Mouse (Mus musculus) bone marrow, adult 2 months (tissue): Measurements from ENCODE around the gene H2al1g. TPM values are rescaled to one million over a fixed set of nuclear protein-coding genes. Genes with fewer than 3 reads are reported as not detected.
"Not testable (repeated sequence)": the region's sequence is repeated elsewhere in the genome, so short reads cannot be mapped to it uniquely, and the experiment has no call there.

ENCODE experiments used
- H3K27ac ChIP-seq: fragments of 200-500 bp; 2 replicates; pipeline ENCODE4 v1.5.1; 2012; ENCODE audit warnings: low read depth, mild to moderate bottlenecking, control low read depth, inconsistent platforms, low read length; ENCODE audit not compliant: control insufficient read depth, poor library complexity, insufficient read depth
- H3K4me1 ChIP-seq: fragments of 200-500 bp; 2 replicates; pipeline ENCODE4 v1.6.1; 2011; ENCODE audit warnings: low read length; ENCODE audit not compliant: control insufficient read depth, insufficient read depth
- H3K4me3 ChIP-seq: fragments of 200-500 bp; replicated peaks from 2 replicates; pipeline ENCODE3; 2011; ENCODE audit warnings: mild to moderate bottlenecking, low read depth, low read length, control low read depth; ENCODE audit not compliant: control insufficient read depth
- CTCF ChIP-seq: fragments of 200-500 bp; IDR thresholded peaks from 2 replicates; pipeline ENCODE4 v1.5.1; 2011; ENCODE audit warnings: low read length, control low read depth; ENCODE audit not compliant: control insufficient read depth, insufficient read depth
- POLR2A ChIP-seq: fragments of 200-500 bp; IDR thresholded peaks from 2 replicates; pipeline ENCODE4 v1.6.1; 2011; ENCODE audit warnings: low read depth, mild to moderate bottlenecking, control low read depth, low read length, borderline replicate concordance; ENCODE audit not compliant: control insufficient read depth
- WGBS: fragments of 180-500 bp; shearing (Covaris S2); methylation state at CpG from one replicate; pipeline ENCODE4 v1.1.7; 2018; 5-methylcytosine and 5-hydroxymethylcytosine counted together
- polyA plus RNA-seq: library from polyadenylated mRNA; stranded (reverse); fragments of >200 nt; gene quantifications from 2 replicates; pipeline ENCODE4 v1.2.4, GENCODE M21; 2011; ENCODE audit warnings: low replicate concordance; ENCODE audit not compliant: missing spikeins, insufficient read depth, insufficient read length

Gene H2al1g
- polyA plus RNA-seq, 1 experiment, result not detected

- no CpG with 5 or more reads among the region's 6 CpGs for WGBS
- H3K4me3 ChIP-seq, H3K4me1 ChIP-seq, H3K27ac ChIP-seq: not testable (repeated sequence)
These were observed 3.2 kb upstream of the H2al1g start, which contains the start of gene H2al1f for GRCm38 (mm10) chrX:11314858-11315257. TSS of gene H2al1f (plus strand) at chrX:11315158.

GRCm38 (mm10) chrX:11321192-11321591 is 3.1 kb downstream of the H2al1g start, which contains the start of gene H2al1h:
TSS of gene H2al1h (plus strand) at chrX:11321492.
- H3K4me1 ChIP-seq, H3K4me3 ChIP-seq, H3K27ac ChIP-seq: not testable (repeated sequence)
- WGBS, result no CpG with 5 or more reads among the region's 6 CpGs

GRCm38 (mm10) chrX:11324359-11324758 is 6.3 kb downstream of the H2al1g start, which contains the start of gene H2al1i:
TSS of gene H2al1i (plus strand) at chrX:11324659.
- not testable (repeated sequence) for H3K4me3 ChIP-seq, H3K27ac ChIP-seq, H3K4me1 ChIP-seq
- no CpG with 5 or more reads among the region's 5 CpGs for WGBS

GRCm38 (mm10) chrX:11327522-11327921 is 9.5 kb downstream of the H2al1g start, which contains the start of gene H2al1j:
TSS of gene H2al1j (plus strand) at chrX:11327822.
- H3K4me1 ChIP-seq, H3K27ac ChIP-seq, H3K4me3 ChIP-seq: not testable (repeated sequence)
- 84% methylated on average over 2 of the region's 2 CpGs for WGBS

GRCm38 (mm10) chrX:11345762-11346161 is 27.7 kb downstream of the H2al1g start:
- Histone ChIP-seq H3K27ac (no peak overlapping the region), H3K4me1 (no peaks in the 10 kb centered on the region), H3K4me3 (no peak overlapping the region)
- TF ChIP-seq POLR2A, result no peak
- TF ChIP-seq CTCF, result no peak
- WGBS, result 73% methylated on average over 9 of the region's 9 CpGs

- no peak for TF ChIP-seq CTCF
- TF ChIP-seq POLR2A, result no peak
- WGBS, result 82% methylated on average over 3 of the region's 3 CpGs
- no peaks in the 10 kb centered on the region for H3K4me1 ChIP-seq
- H3K27ac ChIP-seq, result no peak overlapping the region
- no peak overlapping the region for H3K4me3 ChIP-seq
These were observed 28.7 kb downstream of the H2al1g start for GRCm38 (mm10) chrX:11346756-11347155.

- Histone ChIP-seq H3K27ac (no peak overlapping the region), H3K4me1 (peaks cover 1% of the 10 kb centered on the region; the same call in 1 of the 2 replicates), H3K4me3 (no peak overlapping the region)
- TF ChIP-seq POLR2A (no peak), CTCF (no peak)
- WGBS, result 22% methylated on average over 6 of the region's 6 CpGs
These were observed 42.8 kb downstream of the H2al1g start for GRCm38 (mm10) chrX:11360823-11361222.

- WGBS, result 14% methylated on average over 2 of the region's 2 CpGs
- H3K4me3 ChIP-seq, result no peak overlapping the region
- TF ChIP-seq CTCF (no peak), POLR2A (no peak)
- H3K27ac ChIP-seq, result no peak overlapping the region
- H3K4me1 ChIP-seq, result peaks cover 1% of the 10 kb centered on the region; the same call in 1 of the 2 replicates
These were observed 43.2 kb downstream of the H2al1g start for GRCm38 (mm10) chrX:11361261-11361660.

- whole genome bisulfite sequencing, result 59% methylated on average over 6 of the region's 6 CpGs
- Histone ChIP-seq H3K27ac (no peak overlapping the region), H3K4me3 (no peak overlapping the region)
These were observed 45.8 kb downstream of the H2al1g start for GRCm38 (mm10) chrX:11363890-11364289.

More at GRCm38 (mm10) chrX:11363890-11364289, 45.8 kb downstream of the H2al1g start:
- peaks cover 1% of the 10 kb centered on the region; the same call in 1 of the 2 replicates for H3K4me1 ChIP-seq
- TF ChIP-seq POLR2A, result no peak
- TF ChIP-seq CTCF, result no peak
